Mouse (Mus musculus) hindbrain, embryonic 15.5 days (tissue): Measurements from ENCODE around the gene Tnfrsf1b. TPM values are rescaled to one million over a fixed set of nuclear protein-coding genes. Genes with fewer than 3 reads are reported as not detected.

Experiments
- ATAC-seq: fragments of 200-750 bp; cut with Nextera tagmentation; 2 replicates; pipeline ENCODE4 v1.8.0; 2017; ENCODE audit warnings: low read depth, moderate number of reproducible peaks, moderate TSS enrichment; ENCODE audit not compliant: low FRiP score
- H3K27ac ChIP-seq: fragments of 300-500 bp; sonication (generic); replicated peaks from 2 replicates; pipeline ENCODE4 v1.5.1; 2015; ENCODE audit warnings: mild to moderate bottlenecking, inconsistent platforms
- H3K27me3 ChIP-seq: fragments of 300-500 bp; sonication (generic); 2 replicates; pipeline ENCODE4 v1.6.1; 2015; ENCODE audit warnings: control low read depth, inconsistent platforms
- H3K36me3 ChIP-seq: fragments of 300-500 bp; sonication (generic); 2 replicates; pipeline ENCODE4 v1.6.1; 2015; ENCODE audit warnings: control low read depth, inconsistent platforms
- H3K4me1 ChIP-seq: fragments of 300-500 bp; sonication (generic); replicated peaks from 2 replicates; pipeline ENCODE4 v1.6.1; 2015; ENCODE audit warnings: control low read depth, inconsistent platforms
- H3K4me2 ChIP-seq: fragments of 300-500 bp; sonication (generic); 2 replicates; pipeline ENCODE4 v1.6.1; 2015; ENCODE audit warnings: moderate library complexity, mild to moderate bottlenecking, inconsistent platforms
- H3K4me3 ChIP-seq: fragments of 300-500 bp; sonication (generic); 2 replicates; pipeline ENCODE4 v1.5.1; 2015; ENCODE audit warnings: mild to moderate bottlenecking, inconsistent platforms
- H3K9ac ChIP-seq: fragments of 300-500 bp; sonication (generic); 2 replicates; pipeline ENCODE4 v1.6.1; 2015; ENCODE audit warnings: inconsistent platforms
- H3K9me3 ChIP-seq: fragments of 300-500 bp; sonication (generic); 2 replicates; pipeline ENCODE4 v1.6.1; 2016; ENCODE audit warnings: control low read depth, inconsistent platforms
- WGBS: fragments of 180-500 bp; shearing (Covaris S2); methylation state at CpG from one replicate; pipeline ENCODE4 v1.1.7; 2015; 5-methylcytosine and 5-hydroxymethylcytosine counted together
- polyA plus RNA-seq: library from polyadenylated mRNA; unstranded; fragments of >200 nt; fragmentation: Nextera tagmentation; extraction: Ambion mirVana; gene quantifications from 2 replicates; pipeline ENCODE4 v1.2.1, GENCODE M21; 2015

Tnfrsf1b gene
- polyA plus RNA-seq, 1 experiment from 2014 or later, result 3.8 TPM

DNA sequence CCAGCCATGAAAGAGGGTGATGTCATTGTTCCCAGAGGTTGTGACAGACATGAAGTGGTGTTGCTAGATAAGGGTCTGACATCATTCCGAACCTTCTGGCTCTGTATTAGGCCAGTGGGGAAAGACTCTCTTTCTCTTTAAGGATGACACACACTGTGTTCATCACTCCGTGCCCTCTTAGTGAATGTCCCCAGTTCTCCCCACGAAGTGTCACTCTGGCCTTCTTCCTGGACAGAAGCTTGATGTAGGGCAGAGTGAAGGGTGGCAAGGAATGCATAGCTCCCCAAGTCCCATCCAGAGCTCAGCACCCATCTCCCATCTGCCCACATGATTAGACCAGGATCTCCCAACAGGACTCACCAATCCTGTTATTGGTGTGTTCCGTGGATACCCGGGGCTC is 27.3 kb upstream of the Tnfrsf1b start:
- no peak overlapping the region for H3K4me3 ChIP-seq
- no peak overlapping the region for H3K9ac ChIP-seq
- no peaks in the 10 kb centered on the region for H3K4me1 ChIP-seq
- H3K4me2 ChIP-seq, result no peak overlapping the region
- ATAC-seq, result no peak
- no peak overlapping the region for H3K27ac ChIP-seq
- 90% methylated on average over 5 of the region's 5 CpGs for WGBS
- H3K36me3 ChIP-seq, result no peaks in the 10 kb centered on the region
- H3K9me3 ChIP-seq, result no peaks in the 10 kb centered on the region
- H3K27me3 ChIP-seq, result no peaks in the 10 kb centered on the region

DNA sequence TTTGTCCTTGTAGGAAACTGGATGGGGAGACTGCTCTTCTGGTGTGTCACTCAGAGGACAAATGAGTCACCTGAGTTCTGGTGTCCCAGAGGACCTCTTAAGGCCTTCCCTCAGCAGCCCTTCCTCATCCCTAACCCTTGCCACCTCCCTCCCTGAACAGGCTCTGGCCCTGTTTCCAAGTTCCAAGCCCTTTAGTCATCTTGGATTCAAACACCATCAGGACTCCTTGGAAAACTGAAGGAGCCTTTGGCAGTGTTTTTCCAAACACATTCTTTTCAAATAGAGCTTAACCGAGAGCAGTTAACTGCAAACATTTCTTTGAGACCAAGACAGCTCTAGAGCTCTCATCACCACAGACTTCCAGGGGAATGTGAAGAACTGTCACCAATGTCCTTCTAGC is 26.1 kb upstream of the Tnfrsf1b start:
- H3K9me3 ChIP-seq, result no peaks in the 10 kb centered on the region
- no peaks in the 10 kb centered on the region for H3K27me3 ChIP-seq
- no peaks in the 10 kb centered on the region for H3K4me1 ChIP-seq
- ATAC-seq, result no peak
- no peak overlapping the region for H3K27ac ChIP-seq
- WGBS, result 75% methylated on average over 1 of the region's 1 CpGs
- H3K4me3 ChIP-seq, result no peak overlapping the region
- no peak overlapping the region for H3K4me2 ChIP-seq
- H3K9ac ChIP-seq, result no peak overlapping the region
- no peaks in the 10 kb centered on the region for H3K36me3 ChIP-seq

DNA sequence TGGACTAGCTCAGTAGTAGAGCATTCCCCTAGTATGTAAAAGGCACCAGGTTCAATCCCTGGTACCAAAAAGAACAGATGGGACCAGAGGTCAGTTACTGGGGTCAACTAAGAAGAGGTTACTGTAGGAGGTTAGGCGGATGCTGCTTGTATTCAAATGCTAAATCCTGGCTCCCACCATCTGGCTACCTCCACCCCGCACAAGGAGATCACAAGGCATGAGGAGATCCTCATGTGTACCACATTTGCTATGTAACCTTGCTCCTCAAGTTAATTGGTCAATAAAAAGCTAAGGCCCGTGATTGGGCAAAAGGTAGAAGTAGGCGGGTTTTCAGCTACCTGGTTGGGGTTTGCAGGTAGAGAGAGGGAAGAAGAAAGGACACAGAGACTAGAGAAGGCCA is 25.0 kb upstream of the Tnfrsf1b start:
- H3K4me3 ChIP-seq, result no peak overlapping the region
- H3K27me3 ChIP-seq, result no peaks in the 10 kb centered on the region
- no peak overlapping the region for H3K4me2 ChIP-seq
- WGBS, result 88% methylated on average over 4 of the region's 4 CpGs
- no peak overlapping the region for H3K27ac ChIP-seq
- no peak for ATAC-seq
- no peaks in the 10 kb centered on the region for H3K36me3 ChIP-seq
- no peaks in the 10 kb centered on the region for H3K9me3 ChIP-seq
- no peak overlapping the region for H3K9ac ChIP-seq
- H3K4me1 ChIP-seq, result no peaks in the 10 kb centered on the region

DNA sequence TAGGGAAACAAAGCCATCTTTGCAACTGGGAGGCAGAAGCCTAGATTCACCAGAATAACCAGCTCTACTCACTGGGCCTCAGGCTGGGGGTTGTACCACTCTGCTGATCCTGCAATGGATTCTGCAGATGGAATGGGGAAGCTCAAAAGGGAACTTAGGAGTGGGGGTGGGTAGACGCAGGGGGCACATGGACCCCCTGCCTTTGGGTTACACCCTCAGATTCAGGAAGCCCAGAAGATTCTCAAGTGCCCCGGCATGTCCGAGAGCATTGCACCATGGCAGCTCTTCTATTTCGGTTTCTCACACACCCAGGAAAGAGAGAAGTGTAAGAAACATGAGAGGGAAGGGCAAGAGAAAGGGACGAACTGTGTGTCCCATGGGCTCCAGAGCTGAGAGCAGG is 23.5 kb upstream of the Tnfrsf1b start:
- Histone ChIP-seq H3K27ac (no peak overlapping the region), H3K4me3 (no peak overlapping the region), H3K27me3 (no peaks in the 10 kb centered on the region), H3K9ac (no peak overlapping the region), H3K9me3 (no peaks in the 10 kb centered on the region), H3K4me1 (no peaks in the 10 kb centered on the region), H3K36me3 (no peaks in the 10 kb centered on the region), H3K4me2 (no peak overlapping the region)
- ATAC-seq, result no peak
- WGBS, result 92% methylated on average over 5 of the region's 5 CpGs

DNA sequence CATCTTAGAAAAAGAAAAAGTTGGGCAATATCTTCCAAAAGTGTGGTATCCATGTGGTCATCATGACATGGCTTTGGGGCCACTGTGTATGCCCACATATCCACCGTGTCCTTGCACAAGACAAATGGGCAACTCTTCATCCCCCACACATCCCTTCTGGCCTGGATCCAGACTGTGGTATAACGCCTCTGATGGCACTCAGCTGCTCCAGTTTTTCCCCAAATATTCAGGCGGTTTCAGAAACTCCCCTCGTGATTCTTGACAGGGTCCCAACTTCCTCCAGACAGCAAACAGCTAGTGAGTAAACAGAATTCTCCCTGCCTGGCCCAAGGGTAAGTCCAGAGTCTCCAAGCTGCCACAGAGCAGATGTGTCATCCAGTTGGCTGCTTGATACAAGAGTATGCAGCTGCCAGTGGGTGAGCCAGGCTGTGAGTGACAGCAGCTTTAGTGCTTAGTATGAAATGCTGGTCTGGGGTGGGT is 21.0 kb upstream of the Tnfrsf1b start:
- Histone ChIP-seq H3K4me1 (no peaks in the 10 kb centered on the region), H3K4me2 (no peak overlapping the region), H3K9me3 (no peaks in the 10 kb centered on the region), H3K27ac (no peak overlapping the region), H3K9ac (no peak overlapping the region), H3K4me3 (no peak overlapping the region), H3K36me3 (no peaks in the 10 kb centered on the region), H3K27me3 (no peaks in the 10 kb centered on the region)
- ATAC-seq, result no peak
- 81% methylated on average over 4 of the region's 4 CpGs for WGBS

DNA sequence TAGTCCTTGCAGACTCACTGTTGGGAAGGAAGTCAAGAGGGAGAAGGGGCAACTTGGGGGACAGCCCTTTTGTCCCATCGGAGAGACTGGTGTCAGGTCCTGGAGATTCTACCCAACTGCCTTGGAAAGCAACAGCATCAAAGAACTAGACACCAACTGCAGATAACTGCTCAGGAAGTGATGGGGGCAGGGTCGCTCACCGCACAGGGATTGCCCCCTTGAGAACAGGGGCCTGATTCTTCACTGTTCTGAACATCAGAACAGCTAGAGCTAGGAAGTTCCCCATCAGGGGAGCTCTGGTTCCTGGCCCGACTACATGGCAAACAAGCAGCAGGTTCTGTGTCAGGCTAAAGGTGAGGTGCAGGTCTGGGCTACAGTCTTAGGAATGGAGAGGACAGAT is 19.8 kb upstream of the Tnfrsf1b start:
- Histone ChIP-seq H3K4me1 (no peaks in the 10 kb centered on the region), H3K36me3 (no peaks in the 10 kb centered on the region), H3K9me3 (no peaks in the 10 kb centered on the region), H3K9ac (no peak overlapping the region), H3K4me2 (no peak overlapping the region), H3K4me3 (no peak overlapping the region), H3K27ac (no peak overlapping the region), H3K27me3 (no peaks in the 10 kb centered on the region)
- WGBS, result 85% methylated on average over 4 of the region's 4 CpGs
- ATAC-seq, result no peak

DNA sequence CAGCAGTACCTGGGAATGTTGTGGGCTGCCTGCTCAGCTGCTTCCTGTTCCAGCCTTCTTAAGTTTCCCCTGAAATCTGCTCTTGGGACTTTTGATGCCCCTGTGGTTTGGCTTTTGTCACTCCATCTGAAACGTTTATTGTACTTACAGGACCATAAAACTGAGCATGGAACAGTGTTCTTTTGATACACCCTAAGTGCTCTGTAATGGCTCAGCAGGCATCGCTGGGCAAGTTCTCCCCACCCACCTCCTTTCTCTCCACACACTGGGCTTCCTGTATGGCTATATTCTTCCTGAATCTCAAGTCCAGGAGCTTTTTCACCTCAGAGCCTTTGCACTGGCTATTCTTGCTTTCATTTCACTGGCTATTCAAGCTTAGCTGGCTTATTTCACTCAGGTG is 18.1 kb upstream of the Tnfrsf1b start:
- 42% methylated on average over 2 of the region's 2 CpGs for WGBS
- H3K9ac ChIP-seq, result no peak overlapping the region
- no peak for ATAC-seq

DNA sequence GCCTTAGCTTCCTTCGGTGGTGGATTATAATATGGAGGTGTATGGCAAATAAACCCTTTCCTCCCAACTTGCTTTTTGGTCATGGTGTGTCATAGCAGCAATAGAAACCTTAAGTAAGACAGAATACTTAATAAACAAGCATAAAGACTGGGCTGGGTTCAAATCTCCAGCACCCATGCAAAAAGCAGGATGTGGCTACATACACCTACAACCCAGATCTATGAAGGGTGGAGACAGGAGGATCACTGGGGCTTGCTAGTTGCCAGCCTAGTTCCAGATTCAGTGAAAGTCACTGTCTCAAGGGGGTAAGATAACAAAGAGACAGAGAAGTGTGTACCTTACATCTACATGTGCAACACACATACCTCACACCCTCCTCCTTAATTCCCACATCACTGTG is 16.9 kb upstream of the Tnfrsf1b start:
- WGBS, result 100% methylated on average over 1 of the region's 1 CpGs
- no peak for ATAC-seq
- Histone ChIP-seq H3K4me1 (no peaks in the 10 kb centered on the region), H3K27ac (no peak overlapping the region), H3K4me3 (no peak overlapping the region), H3K9me3 (no peaks in the 10 kb centered on the region), H3K36me3 (no peaks in the 10 kb centered on the region), H3K27me3 (no peaks in the 10 kb centered on the region), H3K9ac (no peak overlapping the region), H3K4me2 (no peak overlapping the region)

More for the DNA sequence above, 18.1 kb upstream of the Tnfrsf1b start:
- Histone ChIP-seq H3K36me3 (no peaks in the 10 kb centered on the region), H3K4me1 (no peaks in the 10 kb centered on the region), H3K4me2 (no peak overlapping the region), H3K9me3 (no peaks in the 10 kb centered on the region), H3K27me3 (no peaks in the 10 kb centered on the region), H3K4me3 (no peak overlapping the region), H3K27ac (no peak overlapping the region)

DNA sequence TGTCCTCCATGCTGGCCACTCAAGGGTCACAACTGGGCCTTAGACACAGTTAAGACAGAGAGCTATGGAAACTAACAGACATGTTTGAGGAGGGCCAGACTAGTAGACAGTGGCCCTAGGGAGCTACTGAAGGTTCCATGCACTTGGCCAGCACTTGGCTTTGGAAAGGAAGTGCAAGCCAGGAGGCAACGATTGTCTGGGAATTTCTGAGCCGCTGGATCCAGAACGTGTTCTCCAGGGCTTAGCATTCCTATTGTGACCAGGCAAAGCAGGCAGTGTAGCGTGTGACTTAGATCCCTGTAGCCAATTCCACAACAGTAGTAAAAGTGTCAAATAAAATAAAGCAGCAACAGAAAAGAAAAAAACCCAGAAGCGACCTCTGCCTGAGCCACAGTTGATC is 14.1 kb upstream of the Tnfrsf1b start:
- H3K9me3 ChIP-seq, result no peaks in the 10 kb centered on the region
- H3K27me3 ChIP-seq, result no peaks in the 10 kb centered on the region
- no peak overlapping the region for H3K9ac ChIP-seq
- H3K27ac ChIP-seq, result no peak overlapping the region
- no peak overlapping the region for H3K4me2 ChIP-seq
- no peaks in the 10 kb centered on the region for H3K36me3 ChIP-seq
- WGBS, result 84% methylated on average over 5 of the region's 5 CpGs
- no peak overlapping the region for H3K4me3 ChIP-seq
- no peaks in the 10 kb centered on the region for H3K4me1 ChIP-seq
- ATAC-seq, result no peak

DNA sequence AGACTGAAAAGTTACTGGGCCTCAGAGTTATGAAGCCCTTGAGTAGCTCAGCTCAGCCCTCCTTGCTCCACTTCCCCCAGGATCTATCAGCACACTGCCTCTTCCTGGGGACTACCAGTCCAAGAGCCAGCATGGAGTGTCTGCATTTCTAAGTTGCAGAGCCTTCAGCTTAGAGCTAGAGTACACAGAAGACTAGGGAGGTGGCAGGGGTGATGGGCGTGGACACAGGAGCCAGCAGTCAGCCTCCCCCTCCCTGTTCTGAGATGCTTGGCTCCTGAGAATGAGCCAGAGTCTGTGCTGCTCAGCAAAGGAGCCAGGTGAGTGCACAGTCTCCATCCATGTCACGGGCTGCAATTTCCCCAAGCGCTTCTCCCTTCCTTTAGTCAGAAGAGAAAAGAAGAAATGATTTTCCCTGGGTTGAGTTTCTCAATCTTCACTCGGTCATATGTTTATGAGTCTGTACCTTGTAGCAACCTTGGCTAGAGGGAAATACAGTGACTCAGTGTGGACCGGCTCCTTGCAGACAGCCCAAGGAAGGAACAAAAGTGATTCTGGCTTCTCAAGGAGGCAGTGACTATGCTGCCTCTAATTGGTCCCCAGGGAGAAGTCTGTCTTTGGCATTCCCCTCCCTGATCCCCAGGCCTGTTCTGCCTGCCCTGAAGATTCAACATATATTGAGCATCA is 11.2 kb upstream of the Tnfrsf1b start:
- Histone ChIP-seq H3K4me2 (no peak overlapping the region), H3K27ac (no peak overlapping the region), H3K27me3 (no peaks in the 10 kb centered on the region), H3K4me1 (no peaks in the 10 kb centered on the region), H3K9me3 (no peaks in the 10 kb centered on the region), H3K9ac (no peak overlapping the region), H3K36me3 (no peaks in the 10 kb centered on the region), H3K4me3 (no peak overlapping the region)
- 63% methylated on average over 5 of the region's 5 CpGs for WGBS
- no peak for ATAC-seq

DNA sequence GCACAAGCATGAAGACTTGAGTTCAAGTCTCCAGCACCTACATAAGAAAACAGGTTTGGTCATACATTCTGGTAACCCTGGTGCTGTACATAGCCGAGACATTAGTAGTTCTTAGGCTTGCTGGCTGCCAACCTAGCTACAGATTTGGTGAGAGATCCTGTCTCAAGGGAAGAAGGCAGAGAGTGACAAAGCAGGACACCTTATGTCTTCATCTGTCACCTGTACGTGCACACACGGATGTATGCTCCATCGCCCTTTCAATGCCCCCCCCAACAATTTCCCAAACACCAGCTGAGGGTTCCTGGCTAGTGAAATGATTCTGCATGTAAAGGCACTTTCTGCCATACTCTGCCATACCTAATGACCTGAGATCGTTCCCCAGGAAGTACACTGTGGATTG is 9.5 kb upstream of the Tnfrsf1b start:
- 91% methylated on average over 5 of the region's 5 CpGs for WGBS
- no peak overlapping the region for H3K9ac ChIP-seq
- ATAC-seq, result no peak

DNA sequence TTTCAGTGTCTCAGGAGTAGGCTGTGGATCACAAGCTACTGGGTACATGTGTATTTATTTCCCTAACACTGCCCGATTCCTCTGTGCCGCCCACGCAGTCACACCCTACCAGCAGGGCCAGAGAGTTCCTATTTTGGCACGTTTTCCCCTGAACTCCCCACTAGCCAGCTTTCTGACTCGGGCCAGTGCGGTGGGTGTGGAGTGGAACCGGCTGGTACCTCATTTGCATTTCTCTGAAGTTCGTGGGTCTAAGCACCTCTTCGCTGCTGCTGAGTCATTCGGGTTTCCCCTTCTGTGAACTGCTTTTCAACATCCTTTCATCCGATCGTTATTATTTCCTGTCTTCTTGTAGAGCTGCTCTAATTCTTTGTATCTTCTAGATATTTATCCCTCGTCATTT is 7.7 kb upstream of the Tnfrsf1b start:
- Histone ChIP-seq H3K4me1 (no peaks in the 10 kb centered on the region), H3K4me2 (no peak overlapping the region), H3K9ac (no peak overlapping the region), H3K4me3 (no peak overlapping the region), H3K9me3 (no peaks in the 10 kb centered on the region), H3K36me3 (no peaks in the 10 kb centered on the region), H3K27me3 (no peaks in the 10 kb centered on the region), H3K27ac (no peak overlapping the region)
- WGBS, result 62% methylated on average over 13 of the region's 13 CpGs
- no peak for ATAC-seq

More for the DNA sequence above, 9.5 kb upstream of the Tnfrsf1b start:
- Histone ChIP-seq H3K9me3 (no peaks in the 10 kb centered on the region), H3K27me3 (no peaks in the 10 kb centered on the region), H3K4me3 (no peak overlapping the region), H3K27ac (no peak overlapping the region), H3K4me1 (no peaks in the 10 kb centered on the region), H3K36me3 (no peaks in the 10 kb centered on the region), H3K4me2 (no peak overlapping the region)

DNA sequence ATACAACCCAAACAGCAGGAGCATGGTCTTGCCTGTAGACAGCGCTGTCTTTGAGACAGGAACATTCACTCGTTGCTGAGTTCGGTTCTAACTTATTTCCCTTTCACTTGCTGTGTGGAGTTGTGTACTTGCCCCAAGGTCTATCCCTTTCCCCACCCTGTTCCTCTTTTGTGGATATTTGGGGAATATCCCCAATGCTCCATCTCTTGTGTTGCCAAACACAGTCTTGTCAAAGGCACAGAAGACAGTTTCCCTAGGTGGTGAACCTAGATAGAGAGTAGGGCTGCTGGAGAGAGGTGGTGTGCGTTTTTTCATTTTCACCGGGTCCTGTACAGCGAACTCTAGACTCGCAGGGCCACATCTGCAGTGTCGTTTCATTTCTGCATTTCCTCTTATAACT is 5.9 kb upstream of the Tnfrsf1b start:
- H3K4me2 ChIP-seq, result no peak overlapping the region
- no peaks in the 10 kb centered on the region for H3K36me3 ChIP-seq
- H3K4me1 ChIP-seq, result no peaks in the 10 kb centered on the region
- 91% methylated on average over 8 of the region's 8 CpGs for WGBS
- no peak for ATAC-seq
- no peak overlapping the region for H3K27ac ChIP-seq
- no peaks in the 10 kb centered on the region for H3K9me3 ChIP-seq
- no peak overlapping the region for H3K9ac ChIP-seq
- H3K4me3 ChIP-seq, result no peak overlapping the region
- peaks cover 2% of the 10 kb centered on the region; the same call in 1 of the 2 replicates for H3K27me3 ChIP-seq
